Mouse (Mus musculus) leukemia stem cell, adult 10-12 weeks (primary cell): ENCODE measurements around the gene Flt4. TPM values are rescaled to one million over a fixed set of nuclear protein-coding genes. Genes with fewer than 3 reads are reported as not detected.

Source experiments
- polyA plus RNA-seq: library from polyadenylated mRNA; stranded (reverse); fragments of >175 nt; gene quantifications from 2 replicates; pipeline ENCODE4 v1.2.3, GENCODE M21; 2012; ENCODE audit warnings: low replicate concordance

Flt4 gene
- 2.6 and 3.4 TPM in 2 replicates for polyA plus RNA-seq

GRCm38 (mm10) chr11:49608938-49609867 lies at the start of gene Flt4:
TSS of gene Flt4 (plus strand) at chr11:49609263.

DNA sequence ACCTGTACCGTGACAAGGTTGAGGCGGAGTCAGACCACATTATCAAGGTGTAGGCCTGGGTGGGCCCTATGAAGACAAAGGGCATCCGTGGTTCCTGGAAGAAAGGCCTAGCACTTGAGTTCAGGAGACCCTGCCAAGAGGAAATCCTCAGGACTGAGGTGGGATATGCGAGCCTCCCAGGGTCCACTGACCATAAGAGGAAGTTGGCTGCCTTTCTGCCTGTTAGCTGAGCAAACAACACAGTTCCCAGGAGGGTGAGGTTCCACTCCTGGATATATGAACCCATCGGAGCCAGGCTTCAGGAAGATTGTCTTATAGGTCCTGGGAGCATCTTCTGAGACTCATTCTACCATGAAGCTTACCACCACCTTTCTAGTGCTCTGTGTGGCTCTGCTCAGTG lies 54.2 kb downstream of the Flt4 start, which contains the start of gene Scgb3a1:
Gene Scgb3a1, plus strand, starts transcription at position 301 of the 400 bp plus-strand sequence.

Other genes starting within 250 kb of the Flt4 start
- gene Olfr1389, start 186.2 kb upstream of the Flt4 start, polyA plus RNA-seq, result 0.23 TPM in 1 of 2 replicates, not detected in the other
- not detected in 2 replicates for gene Olfr1388, start 172.6 kb upstream of the Flt4 start, polyA plus RNA-seq
- not detected in 2 replicates for gene Olfr1387, start 153.9 kb upstream of the Flt4 start, polyA plus RNA-seq
- gene Olfr1386, start 144.2 kb upstream of the Flt4 start, polyA plus RNA-seq, result not detected in 2 replicates
- not detected in 2 replicates for gene Olfr1385, start 120.2 kb upstream of the Flt4 start, polyA plus RNA-seq
- not detected in 2 replicates for gene Olfr1384, start 102.5 kb upstream of the Flt4 start, polyA plus RNA-seq
- gene Olfr1383, start 89.6 kb upstream of the Flt4 start, polyA plus RNA-seq, result not detected in 2 replicates
- gene Olfr1382, start 81.0 kb upstream of the Flt4 start, polyA plus RNA-seq, result not detected in 2 replicates
- gene Olfr1381, start 65.8 kb upstream of the Flt4 start, polyA plus RNA-seq, result not detected in 2 replicates
- gene Olfr1380, start 52.4 kb upstream of the Flt4 start, polyA plus RNA-seq, result not detected in 2 replicates
- 1.2 TPM in 1 of 2 replicates, not detected in the other for gene Scgb3a1, start 54.3 kb downstream of the Flt4 start, polyA plus RNA-seq
- 26.5 and 41.8 TPM in 2 replicates for gene Cnot6, start 103.5 kb downstream of the Flt4 start, polyA plus RNA-seq
- gene Gfpt2, start 184.9 kb downstream of the Flt4 start, polyA plus RNA-seq, result 0.14 TPM in 1 of 2 replicates, not detected in the other
- 12.7 and 13.2 TPM in 2 replicates for gene Mapk9, start 237.5 kb downstream of the Flt4 start, polyA plus RNA-seq